Mouse (Mus musculus) limb, embryonic 12.5 days (tissue): ENCODE measurements around the gene Mipol1. TPM values are rescaled to one million over a fixed set of nuclear protein-coding genes. Genes with fewer than 3 reads are reported as not detected.

Experiments used
- ATAC-seq: fragments of 200-750 bp; cut with Nextera tagmentation; 2 replicates; pipeline ENCODE4 v1.8.0; 2017; ENCODE audit warnings: low read depth, moderate TSS enrichment; ENCODE audit not compliant: insufficient number of reproducible peaks, insufficient read depth, low FRiP score, low TSS enrichment
- H3K27ac ChIP-seq: fragments of 300-500 bp; sonication (generic); 2 replicates; pipeline ENCODE4 v1.5.1; 2016; ENCODE audit warnings: mild to moderate bottlenecking, moderate library complexity
- H3K27me3 ChIP-seq: fragments of 300-500 bp; sonication (generic); 2 replicates; pipeline ENCODE4 v1.6.1; 2016; ENCODE audit warnings: mild to moderate bottlenecking, moderate library complexity
- H3K36me3 ChIP-seq: fragments of 300-500 bp; sonication (generic); 2 replicates; pipeline ENCODE4 v1.6.1; 2016; ENCODE audit warnings: mild to moderate bottlenecking, moderate library complexity
- H3K4me1 ChIP-seq: fragments of 300-500 bp; sonication (generic); replicated peaks from 2 replicates; pipeline ENCODE4 v1.6.1; 2016
- H3K4me2 ChIP-seq: fragments of 300-500 bp; sonication (generic); 2 replicates; pipeline ENCODE4 v1.6.1; 2016; ENCODE audit warnings: mild to moderate bottlenecking, moderate library complexity
- H3K4me3 ChIP-seq: fragments of 300-500 bp; sonication (generic); replicated peaks from 2 replicates; pipeline ENCODE4 v1.5.1; 2016; ENCODE audit warnings: mild to moderate bottlenecking
- H3K9ac ChIP-seq: fragments of 300-500 bp; sonication (generic); replicated peaks from 2 replicates; pipeline ENCODE4 v1.6.1; 2016; ENCODE audit warnings: mild to moderate bottlenecking, moderate library complexity
- H3K9me3 ChIP-seq: fragments of 300-500 bp; sonication (generic); 2 replicates; pipeline ENCODE4 v1.6.1; 2016; ENCODE audit warnings: mild to moderate bottlenecking, moderate library complexity
- WGBS: fragments of 180-500 bp; shearing (Covaris S2); methylation state at CpG from one replicate; pipeline ENCODE4 v1.1.7; 2016; 5-methylcytosine and 5-hydroxymethylcytosine counted together
- polyA plus RNA-seq: library from polyadenylated mRNA; unstranded; fragments of >200 nt; fragmentation: Nextera tagmentation; extraction: Ambion mirVana; gene quantifications from 2 replicates; pipeline ENCODE4 v1.2.1, GENCODE M21; 2016

Mipol1 gene
- polyA plus RNA-seq, 1 experiment from 2014 or later, result 8.9 TPM

GRCm38 (mm10) chr12:57530474-57530873 is 300.2 kb downstream of the Mipol1 start:
- H3K4me1 ChIP-seq, result peaks cover 10% of the 10 kb centered on the region
- 10% methylated on average over 9 of the region's 9 CpGs for WGBS
- no peak for ATAC-seq
- no peaks in the 10 kb centered on the region for H3K36me3 ChIP-seq
- H3K27me3 ChIP-seq, result peaks cover 49% of the 10 kb centered on the region
- H3K4me3 ChIP-seq, result no peak overlapping the region
- no peak overlapping the region for H3K4me2 ChIP-seq
- H3K27ac ChIP-seq, result no peak overlapping the region
- H3K9ac ChIP-seq, result no peak overlapping the region
- H3K9me3 ChIP-seq, result no peaks in the 10 kb centered on the region

DNA sequence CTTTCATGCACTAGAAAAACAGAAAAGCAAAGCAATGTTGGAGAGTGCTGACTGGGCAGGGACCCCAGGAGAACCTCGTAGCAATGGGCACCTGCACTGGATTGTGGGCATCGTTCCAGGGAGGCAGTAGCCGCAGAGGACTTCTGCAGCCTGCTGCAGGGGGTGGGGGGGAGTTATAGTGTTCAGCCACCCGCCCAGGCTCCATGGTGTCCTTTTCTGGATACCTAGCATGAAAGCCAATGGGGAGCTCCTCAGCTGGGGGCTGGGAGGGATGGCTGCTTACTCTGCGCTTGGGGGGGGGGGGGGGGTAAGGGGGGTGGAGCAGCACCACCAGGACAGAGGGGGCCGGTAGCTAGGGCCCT is 304.3 kb downstream of the Mipol1 start:
- ATAC-seq, result no peak
- H3K27me3 ChIP-seq, result peaks cover 83% of the 10 kb centered on the region
- H3K4me1 ChIP-seq, result peaks cover 22% of the 10 kb centered on the region
- H3K4me2 ChIP-seq, result peak overlapping the region; percentile 46
- H3K36me3 ChIP-seq, result no peaks in the 10 kb centered on the region
- H3K4me3 ChIP-seq, result peak overlapping the region; percentile 22
- H3K9ac ChIP-seq, result no peak overlapping the region
- no peak overlapping the region for H3K27ac ChIP-seq
- WGBS, result 4% methylated on average over 5 of the region's 6 CpGs
- H3K9me3 ChIP-seq, result no peaks in the 10 kb centered on the region

DNA sequence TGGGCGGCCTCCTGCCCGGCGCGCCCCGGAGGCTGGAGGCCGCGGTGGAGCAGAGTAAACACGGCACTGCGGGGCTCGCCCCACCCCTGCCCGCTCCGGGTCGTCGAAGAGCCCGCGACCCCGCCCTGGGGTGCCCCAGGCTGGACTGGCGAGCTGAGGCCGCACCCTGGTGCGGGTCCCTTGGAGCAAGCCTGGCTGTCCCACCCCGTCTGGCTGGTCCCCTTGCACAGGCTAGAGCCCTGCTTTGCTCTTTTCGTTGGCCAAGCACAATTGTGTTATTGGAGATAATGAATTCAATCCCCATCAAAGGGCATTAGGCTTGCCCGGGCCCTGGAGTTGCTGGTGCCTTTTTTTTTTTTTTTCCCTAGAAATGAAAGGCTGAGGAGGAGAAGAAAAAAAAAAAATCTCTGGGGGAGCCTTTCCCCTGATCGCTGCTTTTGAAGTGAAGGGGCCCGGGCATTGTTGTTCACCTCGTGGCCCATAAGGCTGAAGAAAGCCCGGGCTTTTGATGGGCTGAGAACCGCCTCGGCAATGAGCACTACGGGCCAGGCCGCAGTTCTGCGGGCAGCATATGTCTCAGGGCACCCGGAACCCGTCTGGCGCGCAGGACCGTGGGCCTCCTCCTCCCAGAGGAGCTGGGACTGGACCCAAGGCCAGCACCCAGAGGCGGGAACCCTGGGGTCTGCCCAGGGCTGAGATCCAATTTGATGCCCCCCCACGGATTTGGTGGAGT is 304.8 kb downstream of the Mipol1 start:
- peak; percentile 12; the same call in 1 of the 2 replicates for ATAC-seq
- under 1% methylated on average over 39 of the region's 39 CpGs for WGBS
- Histone ChIP-seq H3K36me3 (no peaks in the 10 kb centered on the region), H3K9me3 (no peaks in the 10 kb centered on the region), H3K4me2 (peak overlapping the region; percentile 46), H3K4me3 (peak overlapping the region; percentile 22), H3K27ac (no peak overlapping the region), H3K9ac (no peak overlapping the region), H3K27me3 (peaks cover 87% of the 10 kb centered on the region), H3K4me1 (peaks cover 24% of the 10 kb centered on the region)

DNA sequence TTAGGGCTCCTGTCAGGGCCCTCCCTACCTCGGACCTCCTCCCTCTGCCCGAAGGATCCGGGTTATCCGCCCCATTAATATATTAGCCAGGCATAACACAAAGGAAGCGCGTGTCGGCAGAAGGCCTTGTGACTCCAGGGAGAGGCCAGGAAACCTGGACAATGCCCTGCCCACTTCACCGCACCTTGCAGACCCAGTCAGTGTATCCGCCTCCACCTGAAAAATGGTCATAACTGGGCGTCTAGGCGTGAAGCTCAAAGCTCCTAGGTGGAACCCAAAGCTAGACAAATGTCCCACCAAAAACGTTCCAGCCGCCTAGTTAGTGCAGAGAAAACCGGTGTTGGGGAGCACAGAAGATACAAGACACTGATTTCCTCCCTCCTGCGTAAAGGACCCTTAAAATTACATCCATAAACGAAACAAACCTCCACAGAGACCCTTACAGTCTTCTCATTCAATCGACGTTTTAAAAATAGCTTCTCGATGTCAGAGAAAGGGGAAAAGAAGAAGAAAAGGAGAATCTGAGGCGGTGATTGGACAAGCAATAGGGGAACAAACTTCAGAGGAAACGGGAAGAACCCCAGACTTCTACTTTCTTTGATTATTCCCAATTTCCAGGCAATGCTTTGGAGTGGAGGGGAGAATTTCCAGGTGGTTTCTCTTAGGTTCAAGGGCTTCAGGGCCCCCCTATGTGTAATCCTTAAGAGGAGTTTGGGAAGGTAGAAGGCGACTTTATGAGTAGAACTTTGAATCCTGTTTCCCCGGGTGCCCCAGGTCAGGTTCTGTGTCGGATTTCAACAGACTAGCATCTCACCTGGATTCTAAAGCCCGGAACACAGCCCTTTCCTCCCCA is 306.1 kb downstream of the Mipol1 start:
- H3K27me3 ChIP-seq, result peaks cover 87% of the 10 kb centered on the region
- no peak for ATAC-seq
- H3K9me3 ChIP-seq, result no peaks in the 10 kb centered on the region
- H3K4me3 ChIP-seq, result no peak overlapping the region
- H3K4me1 ChIP-seq, result peaks cover 19% of the 10 kb centered on the region
- WGBS, result 1% methylated on average over 25 of the region's 25 CpGs
- no peaks in the 10 kb centered on the region for H3K36me3 ChIP-seq
- no peak overlapping the region for H3K9ac ChIP-seq
- no peak overlapping the region for H3K27ac ChIP-seq
- no peak overlapping the region for H3K4me2 ChIP-seq

DNA sequence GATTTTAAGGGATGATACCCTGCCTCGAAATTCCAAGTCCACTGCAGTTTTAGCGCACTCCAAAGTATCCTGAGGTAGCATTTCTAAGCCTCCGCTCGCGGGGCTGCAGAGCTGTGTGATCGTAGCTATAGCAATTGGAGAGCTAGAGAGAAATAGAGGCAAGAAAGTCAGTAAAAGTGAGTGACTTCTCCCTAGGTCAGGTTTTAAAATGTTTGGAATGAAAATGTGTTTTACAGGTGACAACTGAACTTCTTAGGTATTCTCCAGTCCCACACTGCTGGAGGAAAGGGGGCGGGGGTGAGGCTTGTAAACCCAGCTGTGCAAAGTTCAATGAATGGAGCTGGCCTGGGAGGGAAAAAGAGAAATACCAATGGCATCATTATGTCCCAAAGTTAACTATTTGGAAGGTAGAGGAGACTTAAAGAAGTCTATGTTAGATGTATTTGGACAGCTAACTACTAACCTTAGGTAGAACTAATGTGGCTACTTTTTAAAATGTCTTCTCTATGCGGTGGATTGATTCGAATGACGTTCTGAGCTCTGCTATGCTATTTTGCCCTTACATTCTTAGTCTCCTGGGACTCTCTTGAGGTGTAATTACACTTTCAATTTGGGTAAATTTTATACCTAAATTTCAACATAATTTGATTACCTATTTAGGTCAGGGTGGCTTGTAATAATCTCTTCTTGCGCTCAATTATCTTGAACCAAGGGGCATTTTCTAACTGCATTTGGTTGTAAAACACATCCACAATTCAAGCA is 306.9 kb downstream of the Mipol1 start:
- Histone ChIP-seq H3K9me3 (no peaks in the 10 kb centered on the region), H3K27ac (no peak overlapping the region), H3K36me3 (no peaks in the 10 kb centered on the region), H3K4me2 (no peak overlapping the region), H3K4me3 (no peak overlapping the region), H3K27me3 (peaks cover 85% of the 10 kb centered on the region), H3K4me1 (peaks cover 20% of the 10 kb centered on the region), H3K9ac (no peak overlapping the region)
- WGBS, result 2% methylated on average over 11 of the region's 11 CpGs
- ATAC-seq, result no peak

DNA sequence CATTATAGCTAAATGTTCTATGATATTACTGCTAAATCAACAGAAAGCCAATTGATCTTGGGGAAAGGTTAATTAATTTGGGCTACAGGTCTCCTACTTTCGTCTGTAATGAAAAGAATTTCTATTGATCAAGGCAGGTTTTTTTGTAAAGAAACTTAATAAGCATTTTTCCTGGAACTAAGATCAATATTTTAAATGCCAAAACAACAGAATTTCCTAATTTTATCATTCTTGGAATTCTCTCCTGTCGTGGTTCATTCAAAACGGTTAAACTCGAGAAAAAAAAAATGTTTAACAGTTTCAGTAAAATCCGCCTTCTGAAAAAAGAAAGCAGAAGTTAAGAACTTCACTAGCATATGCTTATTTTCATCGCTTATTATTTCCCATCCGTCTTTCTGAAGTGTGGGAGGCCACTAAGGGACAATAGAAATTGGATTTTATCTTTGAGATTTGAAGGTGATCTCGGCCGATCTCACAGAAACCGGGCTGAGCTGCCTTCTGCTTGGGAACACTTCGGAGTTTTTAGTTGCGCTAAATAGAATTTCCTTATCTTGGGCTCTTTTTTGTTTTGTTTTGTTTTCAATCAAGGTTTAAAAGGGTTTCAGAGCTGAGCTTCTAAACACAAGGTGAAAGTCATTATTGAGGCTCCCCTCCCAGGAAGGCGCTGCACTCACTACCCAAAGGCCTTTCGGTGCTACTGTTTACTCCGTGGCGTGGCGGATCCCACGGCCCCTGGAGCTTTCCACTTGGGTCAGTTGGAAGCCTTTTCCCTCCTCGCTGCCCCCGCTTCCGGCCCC is 307.8 kb downstream of the Mipol1 start:
- no peak for ATAC-seq
- peaks cover 29% of the 10 kb centered on the region for H3K4me1 ChIP-seq
- peak overlapping the region; percentile 42 for H3K4me3 ChIP-seq
- H3K36me3 ChIP-seq, result no peaks in the 10 kb centered on the region
- H3K9me3 ChIP-seq, result no peaks in the 10 kb centered on the region
- WGBS, result under 1% methylated on average over 21 of the region's 21 CpGs
- H3K4me2 ChIP-seq, result peak overlapping the region; percentile 67
- H3K9ac ChIP-seq, result no peak overlapping the region
- H3K27me3 ChIP-seq, result peaks cover 85% of the 10 kb centered on the region
- no peak overlapping the region for H3K27ac ChIP-seq

DNA sequence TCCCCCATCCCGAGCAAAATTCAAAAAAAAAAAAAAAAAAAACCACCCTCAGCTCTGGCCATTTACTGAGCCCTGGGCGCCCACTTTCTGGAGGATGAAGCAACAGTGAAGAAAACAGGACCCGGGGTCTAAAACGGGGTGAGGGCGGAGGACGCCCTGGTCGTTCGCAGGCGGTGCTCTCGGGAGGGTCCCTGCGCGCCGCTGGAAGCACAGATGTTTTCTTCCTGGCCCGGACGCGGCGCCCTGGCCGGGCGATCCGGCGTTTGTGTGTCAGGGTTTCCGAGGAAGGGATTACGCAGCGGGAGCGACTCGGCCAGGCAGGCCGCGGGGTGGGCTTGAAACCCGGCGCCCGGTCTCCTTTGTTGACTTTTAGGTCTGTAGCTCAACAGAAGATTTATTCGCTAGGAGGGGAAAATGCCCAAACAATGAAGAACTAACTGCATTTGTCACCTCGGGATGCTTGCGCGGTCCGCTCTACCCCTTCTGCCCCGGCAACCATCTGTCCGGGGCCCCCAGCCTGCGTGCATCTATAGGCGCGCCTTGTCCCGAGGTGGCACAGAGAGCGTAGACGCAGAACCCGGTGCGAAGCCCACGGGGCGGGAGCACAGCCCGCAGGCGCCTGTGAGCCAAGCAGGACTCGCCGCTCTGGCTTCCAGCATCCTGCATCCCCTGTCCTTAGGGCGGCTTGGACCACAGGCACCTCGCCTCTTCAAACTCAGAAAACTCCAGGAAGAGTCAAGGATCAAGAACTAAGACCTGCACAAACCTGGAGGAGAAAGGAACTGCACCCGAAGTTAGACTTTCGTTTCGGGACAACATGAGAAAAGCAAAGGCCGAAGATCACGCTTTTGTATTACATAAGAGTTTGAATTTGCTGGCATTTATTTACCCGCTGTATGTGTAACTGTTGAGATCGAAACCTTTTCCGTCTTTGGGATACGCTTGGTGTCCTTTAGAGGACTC is 308.6 kb downstream of the Mipol1 start:
- Histone ChIP-seq H3K9ac (peak overlapping the region; percentile 37; the same call in 1 of the 2 replicates), H3K4me1 (peaks cover 30% of the 10 kb centered on the region), H3K27me3 (peaks cover 85% of the 10 kb centered on the region), H3K27ac (no peak overlapping the region), H3K4me3 (peak overlapping the region; percentile 42), H3K4me2 (peak overlapping the region; percentile 67), H3K9me3 (no peaks in the 10 kb centered on the region), H3K36me3 (no peaks in the 10 kb centered on the region)
- no peak for ATAC-seq
- under 1% methylated on average over 63 of the region's 63 CpGs for WGBS

DNA sequence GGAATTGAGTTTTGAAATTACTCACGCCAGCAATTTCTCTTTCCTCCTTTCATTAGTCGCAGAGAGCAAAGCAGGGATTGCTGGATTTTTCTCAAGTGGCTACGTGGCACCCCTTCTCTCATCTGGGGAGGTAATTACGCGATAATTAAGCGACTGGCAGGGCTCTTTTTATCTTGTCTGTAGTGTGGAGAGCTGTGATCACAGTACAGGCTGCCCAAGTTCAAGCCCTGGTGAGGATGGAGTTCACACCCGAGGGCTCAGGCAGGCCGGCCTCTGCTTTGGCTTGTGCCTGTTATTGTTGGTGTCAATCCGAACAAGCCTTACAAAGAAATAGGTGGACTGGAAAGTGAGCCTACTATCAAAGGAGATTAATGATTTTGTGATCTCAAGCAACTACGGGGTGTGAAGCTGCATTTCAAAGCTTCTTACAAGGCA is 309.3 kb downstream of the Mipol1 start:
- Histone ChIP-seq H3K9ac (no peak overlapping the region), H3K4me3 (0 out of 2 replicates have a peak overlapping the region, but pooled peaks have one; percentile 42), H3K9me3 (no peaks in the 10 kb centered on the region), H3K36me3 (no peaks in the 10 kb centered on the region), H3K27ac (no peak overlapping the region), H3K4me1 (peaks cover 29% of the 10 kb centered on the region), H3K27me3 (peaks cover 84% of the 10 kb centered on the region), H3K4me2 (peak overlapping the region; percentile 67)
- WGBS, result 1% methylated on average over 10 of the region's 10 CpGs
- ATAC-seq, result no peak

GRCm38 (mm10) chr12:57541118-57541517 is 310.9 kb downstream of the Mipol1 start:
- peaks cover 82% of the 10 kb centered on the region for H3K27me3 ChIP-seq
- H3K4me2 ChIP-seq, result no peak overlapping the region
- WGBS, result 6% methylated on average over 6 of the region's 6 CpGs
- H3K9ac ChIP-seq, result no peak overlapping the region
- no peaks in the 10 kb centered on the region for H3K9me3 ChIP-seq
- ATAC-seq, result no peak
- peaks cover 32% of the 10 kb centered on the region for H3K4me1 ChIP-seq
- no peak overlapping the region for H3K4me3 ChIP-seq
- no peak overlapping the region for H3K27ac ChIP-seq
- H3K36me3 ChIP-seq, result no peaks in the 10 kb centered on the region
